Mouse (Mus musculus): Measurements from ENCODE around the gene Stx12. TPM values are rescaled to one million over a fixed set of nuclear protein-coding genes. Genes with fewer than 3 reads are reported as not detected.

Stx12 gene
- total and polyA plus RNA-seq, 2 experiments from 2014 or later, result 107 to 137 TPM

- Histone ChIP-seq H3K4me1 (ENCODE audit: insufficient read depth, low read length) (no peaks in the 10 kb centered on the region), H3K36me3 (ENCODE audit: insufficient read depth, low read length) (no peaks in the 10 kb centered on the region), H3K9ac (replicated peaks; ENCODE audit: low read length) (no peak overlapping the region), H3K27me3 (ENCODE audit: insufficient read depth, low read length) (no peaks in the 10 kb centered on the region), H3K4me2 (ENCODE audit: low read depth, low read length) (no peak overlapping the region), H3K4me3 (ENCODE audit: low read length) (no peak overlapping the region), H3K27ac (no peak overlapping the region), H3K9me3 (ENCODE audit: low read length) (no peaks in the 10 kb centered on the region)
- WGBS, result 82% methylated on average over 5 of the region's 5 CpGs
- DNase-seq (ENCODE audit: low spot score), result no peak
- ATAC-seq, result no peak
- no peak for TF ChIP-seq CTCF (IDR thresholded peaks at IDR 0.05; ENCODE audit: low read depth)
Measured at GRCm38 (mm10) chr4:132809621-132810020, 74.7 kb downstream of the Stx12 start.

- no peak for DNase-seq (ENCODE audit: low spot score)
- WGBS, result 71% methylated on average over 5 of the region's 5 CpGs
- no peak overlapping the region for H3K27ac ChIP-seq
Measured at GRCm38 (mm10) chr4:132807771-132808641, 76.3 kb downstream of the Stx12 start.

GRCm38 (mm10) chr4:132806620-132807191 is 77.6 kb downstream of the Stx12 start:
- TF ChIP-seq CTCF (IDR thresholded peaks at IDR 0.05; ENCODE audit: low read depth), result no peak
- no peaks in the 10 kb centered on the region for H3K9me3 ChIP-seq (ENCODE audit: low read length)
- no peak for DNase-seq (ENCODE audit: low spot score)
- no peak overlapping the region for H3K9ac ChIP-seq (replicated peaks; ENCODE audit: low read length)
- no peak overlapping the region for H3K27ac ChIP-seq
- H3K4me2 ChIP-seq (ENCODE audit: low read depth, low read length), result no peak overlapping the region
- H3K27me3 ChIP-seq (ENCODE audit: insufficient read depth, low read length), result no peaks in the 10 kb centered on the region
- H3K4me3 ChIP-seq (ENCODE audit: low read length), result no peak overlapping the region
- ATAC-seq, result no peak
- WGBS, result 91% methylated on average over 7 of the region's 7 CpGs
- no peaks in the 10 kb centered on the region for H3K36me3 ChIP-seq (ENCODE audit: insufficient read depth, low read length)
- H3K4me1 ChIP-seq (ENCODE audit: insufficient read depth, low read length), result no peaks in the 10 kb centered on the region

More at GRCm38 (mm10) chr4:132807771-132808641, 76.3 kb downstream of the Stx12 start:
- TF ChIP-seq CTCF (IDR thresholded peaks at IDR 0.05; ENCODE audit: low read depth), result no peak
- Histone ChIP-seq H3K27me3 (ENCODE audit: insufficient read depth, low read length) (no peaks in the 10 kb centered on the region), H3K36me3 (ENCODE audit: insufficient read depth, low read length) (no peaks in the 10 kb centered on the region), H3K4me1 (ENCODE audit: insufficient read depth, low read length) (no peaks in the 10 kb centered on the region), H3K9ac (replicated peaks; ENCODE audit: low read length) (no peak overlapping the region), H3K4me2 (ENCODE audit: low read depth, low read length) (no peak overlapping the region), H3K4me3 (ENCODE audit: low read length) (no peak overlapping the region), H3K9me3 (ENCODE audit: low read length) (no peaks in the 10 kb centered on the region)
- ATAC-seq, result no peak

GRCm38 (mm10) chr4:132805599-132806197 is 78.6 kb downstream of the Stx12 start:
- 81% methylated on average over 12 of the region's 12 CpGs for WGBS

GRCm38 (mm10) chr4:132805146-132805545 is 79.2 kb downstream of the Stx12 start:
- Histone ChIP-seq H3K27ac (no peak overlapping the region), H3K36me3 (ENCODE audit: insufficient read depth, low read length) (no peaks in the 10 kb centered on the region), H3K4me2 (ENCODE audit: low read depth, low read length) (no peak overlapping the region), H3K27me3 (ENCODE audit: insufficient read depth, low read length) (no peaks in the 10 kb centered on the region), H3K9me3 (ENCODE audit: low read length) (no peaks in the 10 kb centered on the region), H3K4me1 (ENCODE audit: insufficient read depth, low read length) (no peaks in the 10 kb centered on the region), H3K9ac (replicated peaks; ENCODE audit: low read length) (no peak overlapping the region), H3K4me3 (ENCODE audit: low read length) (no peak overlapping the region)
- no peak for ATAC-seq
- DNase-seq (ENCODE audit: low spot score), result no peak
- TF ChIP-seq CTCF (IDR thresholded peaks at IDR 0.05; ENCODE audit: low read depth), result no peak
- WGBS, result 85% methylated on average over 5 of the region's 5 CpGs

More at GRCm38 (mm10) chr4:132805599-132806197, 78.6 kb downstream of the Stx12 start:
- Histone ChIP-seq H3K9me3 (ENCODE audit: low read length) (no peaks in the 10 kb centered on the region), H3K27me3 (ENCODE audit: insufficient read depth, low read length) (no peaks in the 10 kb centered on the region), H3K27ac (no peak overlapping the region), H3K4me2 (ENCODE audit: low read depth, low read length) (no peak overlapping the region), H3K36me3 (ENCODE audit: insufficient read depth, low read length) (no peaks in the 10 kb centered on the region), H3K9ac (replicated peaks; ENCODE audit: low read length) (no peak overlapping the region), H3K4me3 (ENCODE audit: low read length) (no peak overlapping the region), H3K4me1 (ENCODE audit: insufficient read depth, low read length) (no peaks in the 10 kb centered on the region)
- no peak for TF ChIP-seq CTCF (IDR thresholded peaks at IDR 0.05; ENCODE audit: low read depth)
- DNase-seq (ENCODE audit: low spot score) (no peak), ATAC-seq (no peak)

GRCm38 (mm10) chr4:132804331-132804730 is 80.0 kb downstream of the Stx12 start:
- Histone ChIP-seq H3K9ac (replicated peaks; ENCODE audit: low read length) (no peak overlapping the region), H3K4me2 (ENCODE audit: low read depth, low read length) (no peak overlapping the region), H3K27me3 (ENCODE audit: insufficient read depth, low read length) (no peaks in the 10 kb centered on the region), H3K36me3 (ENCODE audit: insufficient read depth, low read length) (no peaks in the 10 kb centered on the region), H3K9me3 (ENCODE audit: low read length) (no peaks in the 10 kb centered on the region), H3K4me1 (ENCODE audit: insufficient read depth, low read length) (no peaks in the 10 kb centered on the region), H3K4me3 (ENCODE audit: low read length) (no peak overlapping the region), H3K27ac (no peak overlapping the region)
- ATAC-seq (no peak), DNase-seq (ENCODE audit: low spot score) (no peak)
- 92% methylated on average over 6 of the region's 6 CpGs for WGBS
- no peak for TF ChIP-seq CTCF (IDR thresholded peaks at IDR 0.05; ENCODE audit: low read depth)
